Mouse (Mus musculus) cerebellum, adult 2 months (tissue): ENCODE data around the gene Gli3.

Experiments used
- CTCF ChIP-seq: fragments of 200-500 bp; IDR thresholded peaks from 2 replicates; pipeline ENCODE4 v1.5.1; 2011; ENCODE audit warnings: low read depth, mild to moderate bottlenecking, control low read depth, low read length, moderate library complexity, borderline replicate concordance; ENCODE audit not compliant: insufficient read depth
- POLR2A ChIP-seq: fragments of 200-500 bp; IDR thresholded peaks from 2 replicates; pipeline ENCODE4 v1.6.1; 2011; ENCODE audit warnings: low read length, control low read depth, borderline replicate concordance; ENCODE audit not compliant: insufficient read depth

DNA sequence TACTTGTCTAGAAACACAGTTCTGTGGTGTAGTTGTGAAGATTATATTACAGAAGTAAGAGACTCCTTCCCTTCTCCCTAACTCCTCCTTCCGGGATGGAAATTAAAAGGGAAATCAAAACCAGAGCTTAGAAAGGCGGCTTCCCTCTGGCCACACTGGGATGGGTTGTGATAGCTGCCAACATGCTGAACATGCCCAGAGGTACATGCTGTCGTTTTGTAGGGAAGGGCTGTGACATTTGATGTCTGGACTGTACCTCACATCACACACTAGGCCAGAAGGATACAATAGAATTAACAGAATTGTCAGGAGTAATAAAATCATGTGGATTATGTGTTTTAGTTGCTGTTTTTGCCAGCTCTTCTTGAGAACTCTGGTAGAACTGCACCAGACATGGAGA, 68.5 kb downstream of the Gli3 start:
- TF ChIP-seq CTCF, result no peak
- no peak for TF ChIP-seq POLR2A
